Mouse (Mus musculus) heart, adult 2 months (tissue): ENCODE data around the gene Tpra1.
A peak's percentile ranks its signal among the peaks of the same experiment; 100 is the strongest.

Experiments
- CTCF ChIP-seq: fragments of 200-600 bp; IDR thresholded peaks from 2 replicates; pipeline ENCODE4 v1.8.1; 2022; ENCODE audit warnings: antibody characterized with exemption, mild to moderate bottlenecking, moderate library complexity
- POLR2A ChIP-seq: fragments of 200-500 bp; IDR thresholded peaks from 2 replicates; pipeline ENCODE4 v1.6.1; 2011; ENCODE audit warnings: mild to moderate bottlenecking, low read depth, low read length, control low read depth; ENCODE audit not compliant: insufficient read depth

GRCm38 (mm10) chr6:88879471-88879870, 22.6 kb upstream of the Tpra1 start:
- TF ChIP-seq CTCF: peak; percentile 30
- TF ChIP-seq POLR2A: no peak
